Mouse (Mus musculus) limb, embryonic 10.5 days (tissue): ENCODE data around the gene Esyt2. TPM values are rescaled to one million over a fixed set of nuclear protein-coding genes. Genes with fewer than 3 reads are reported as not detected.
A peak's percentile ranks its signal among the peaks of the same experiment; 100 is the strongest.

Experiments used
- DNase-seq: peaks from one replicate; pipeline ENCODE4 v3.0.0-alpha.2; 2017; ENCODE audit warnings: low spot score
- H3K27ac ChIP-seq: fragments of 300-500 bp; sonication (generic); 2 replicates; pipeline ENCODE4 v1.5.1; 2016; ENCODE audit warnings: mild to moderate bottlenecking
- H3K27me3 ChIP-seq: fragments of 300-500 bp; sonication (generic); 2 replicates; pipeline ENCODE4 v1.6.1; 2016; ENCODE audit warnings: low read depth, mild to moderate bottlenecking; ENCODE audit not compliant: poor library complexity, severe bottlenecking
- H3K36me3 ChIP-seq: fragments of 300-500 bp; sonication (generic); 2 replicates; pipeline ENCODE4 v1.6.1; 2016; ENCODE audit warnings: mild to moderate bottlenecking, moderate library complexity
- H3K4me1 ChIP-seq: fragments of 300-500 bp; sonication (generic); 2 replicates; pipeline ENCODE4 v1.6.1; 2016
- H3K4me3 ChIP-seq: fragments of 300-500 bp; sonication (generic); 2 replicates; pipeline ENCODE4 v1.5.1; 2016; ENCODE audit warnings: mild to moderate bottlenecking, moderate library complexity
- H3K9me3 ChIP-seq: fragments of 300-500 bp; sonication (generic); replicated peaks from 2 replicates; pipeline ENCODE4 v1.6.1; 2016; ENCODE audit warnings: mild to moderate bottlenecking
- WGBS: fragments of 180-500 bp; shearing (Covaris S2); methylation state at CpG from one replicate; pipeline ENCODE4 v1.1.7; 2016; 5-methylcytosine and 5-hydroxymethylcytosine counted together
- polyA plus RNA-seq: library from polyadenylated mRNA; unstranded; fragments of >200 nt; fragmentation: Nextera tagmentation; extraction: Ambion mirVana; gene quantifications from 2 replicates; pipeline ENCODE4 v1.2.1, GENCODE M21; 2016

The Esyt2 gene
- polyA plus RNA-seq: 12.7 and 15.4 TPM in 2 replicates

- Histone ChIP-seq H3K27me3 (no peaks in the 10 kb centered on the region), H3K9me3 (no peaks in the 10 kb centered on the region), H3K27ac (peak within 1 kb of the TSS; percentile 95), H3K36me3 (no peaks in the 10 kb centered on the region), H3K4me1 (peaks cover 6% of the 10 kb centered on the region), H3K4me3 (peak within 1 kb of the TSS; percentile 96)
- peak; percentile 100 for DNase-seq
- WGBS: under 1% methylated on average over 68 of the region's 68 CpGs
These were observed at the start of gene Esyt2 for GRCm38 (mm10) chr12:116280653-116281364. TSS of gene Esyt2 (plus strand) at chr12:116281196.

- Histone ChIP-seq H3K4me1 (no peaks in the 10 kb centered on the region), H3K36me3 (0 out of 2 replicates have a peak, but pooled peaks cover 2% of the 10 kb centered on the region), H3K9me3 (no peaks in the 10 kb centered on the region), H3K4me3 (no peak overlapping the region), H3K27ac (no peak overlapping the region), H3K27me3 (no peaks in the 10 kb centered on the region)
- no peak for DNase-seq
- WGBS: 91% methylated on average over 12 of the region's 12 CpGs
These were observed 49.4 kb upstream of the Esyt2 start for GRCm38 (mm10) chr12:116231612-116232011.

- no peak for DNase-seq
- Histone ChIP-seq H3K27ac (no peak overlapping the region), H3K27me3 (no peaks in the 10 kb centered on the region), H3K36me3 (no peaks in the 10 kb centered on the region), H3K9me3 (no peaks in the 10 kb centered on the region), H3K4me3 (no peak overlapping the region), H3K4me1 (no peaks in the 10 kb centered on the region)
- WGBS: 84% methylated on average over 1 of the region's 1 CpGs
These were observed 48.9 kb upstream of the Esyt2 start for GRCm38 (mm10) chr12:116232061-116232460.

GRCm38 (mm10) chr12:116235356-116235755 is 45.6 kb upstream of the Esyt2 start:
- 82% methylated on average over 4 of the region's 4 CpGs for WGBS
- H3K27ac ChIP-seq: no peak overlapping the region
- H3K4me3 ChIP-seq: no peak overlapping the region
- no peaks in the 10 kb centered on the region for H3K36me3 ChIP-seq
- H3K9me3 ChIP-seq: no peaks in the 10 kb centered on the region
- H3K27me3 ChIP-seq: no peaks in the 10 kb centered on the region
- DNase-seq: no peak
- H3K4me1 ChIP-seq: no peaks in the 10 kb centered on the region

- no peak for DNase-seq
- 82% methylated on average over 3 of the region's 3 CpGs for WGBS
- no peaks in the 10 kb centered on the region for H3K9me3 ChIP-seq
These were observed 44.3 kb upstream of the Esyt2 start for GRCm38 (mm10) chr12:116236658-116237057.

GRCm38 (mm10) chr12:116238370-116238769 is 42.6 kb upstream of the Esyt2 start:
- H3K27ac ChIP-seq: no peak overlapping the region
- H3K27me3 ChIP-seq: no peaks in the 10 kb centered on the region
- H3K4me3 ChIP-seq: no peak overlapping the region
- H3K4me1 ChIP-seq: no peaks in the 10 kb centered on the region
- H3K9me3 ChIP-seq: no peaks in the 10 kb centered on the region
- H3K36me3 ChIP-seq: peaks cover 3% of the 10 kb centered on the region; the same call in 1 of the 2 replicates
- DNase-seq: no peak

More at GRCm38 (mm10) chr12:116236658-116237057, 44.3 kb upstream of the Esyt2 start:
- Histone ChIP-seq H3K4me1 (no peaks in the 10 kb centered on the region), H3K36me3 (peaks cover 3% of the 10 kb centered on the region; the same call in 1 of the 2 replicates), H3K27ac (no peak overlapping the region), H3K4me3 (no peak overlapping the region), H3K27me3 (no peaks in the 10 kb centered on the region)

GRCm38 (mm10) chr12:116238803-116239202 is 42.2 kb upstream of the Esyt2 start:
- Histone ChIP-seq H3K4me3 (no peak overlapping the region), H3K27me3 (no peaks in the 10 kb centered on the region), H3K27ac (no peak overlapping the region), H3K9me3 (no peaks in the 10 kb centered on the region), H3K4me1 (no peaks in the 10 kb centered on the region), H3K36me3 (peaks cover 3% of the 10 kb centered on the region; the same call in 1 of the 2 replicates)
- no peak for DNase-seq
- WGBS: 81% methylated on average over 3 of the region's 3 CpGs

- DNase-seq: no peak
- no peaks in the 10 kb centered on the region for H3K4me1 ChIP-seq
- H3K27me3 ChIP-seq: no peaks in the 10 kb centered on the region
- H3K27ac ChIP-seq: no peak overlapping the region
- no peak overlapping the region for H3K4me3 ChIP-seq
- no peaks in the 10 kb centered on the region for H3K9me3 ChIP-seq
- 81% methylated on average over 1 of the region's 1 CpGs for WGBS
- peaks cover 31% of the 10 kb centered on the region for H3K36me3 ChIP-seq
These were observed 36.4 kb upstream of the Esyt2 start for GRCm38 (mm10) chr12:116244601-116245000.

- H3K4me3 ChIP-seq: no peak overlapping the region
These were observed 26.3 kb upstream of the Esyt2 start for GRCm38 (mm10) chr12:116254652-116255051.

GRCm38 (mm10) chr12:116255636-116256035 is 25.4 kb upstream of the Esyt2 start:
- H3K27ac ChIP-seq: no peak overlapping the region
- H3K36me3 ChIP-seq: peaks cover 18% of the 10 kb centered on the region
- H3K9me3 ChIP-seq: no peaks in the 10 kb centered on the region
- no peak for DNase-seq
- 92% methylated on average over 11 of the region's 11 CpGs for WGBS
- no peaks in the 10 kb centered on the region for H3K4me1 ChIP-seq
- H3K4me3 ChIP-seq: no peak overlapping the region
- H3K27me3 ChIP-seq: no peaks in the 10 kb centered on the region

More at GRCm38 (mm10) chr12:116254652-116255051, 26.3 kb upstream of the Esyt2 start:
- Histone ChIP-seq H3K36me3 (peaks cover 18% of the 10 kb centered on the region), H3K27me3 (no peaks in the 10 kb centered on the region), H3K4me1 (no peaks in the 10 kb centered on the region), H3K9me3 (no peaks in the 10 kb centered on the region), H3K27ac (no peak overlapping the region)
- WGBS: 71% methylated on average over 8 of the region's 8 CpGs
- DNase-seq: no peak

- Histone ChIP-seq H3K4me1 (peaks cover 7% of the 10 kb centered on the region; the same call in 1 of the 2 replicates), H3K36me3 (peaks cover 13% of the 10 kb centered on the region), H3K27me3 (no peaks in the 10 kb centered on the region), H3K4me3 (no peak overlapping the region), H3K9me3 (no peaks in the 10 kb centered on the region), H3K27ac (no peak overlapping the region)
- WGBS: 94% methylated on average over 2 of the region's 2 CpGs
- no peak for DNase-seq
These were observed 22.7 kb upstream of the Esyt2 start for GRCm38 (mm10) chr12:116258321-116258720.

GRCm38 (mm10) chr12:116262555-116263341 is 18.2 kb upstream of the Esyt2 start, which contains the start of gene Wdr60:
TSS of gene Wdr60 (minus strand) at chr12:116263022.
- 4% methylated on average over 47 of the region's 47 CpGs for WGBS
- peak within 1 kb of the TSS; percentile 92 for H3K27ac ChIP-seq
- H3K4me3 ChIP-seq: peak within 1 kb of the TSS; percentile 75
- H3K4me1 ChIP-seq: peaks cover 7% of the 10 kb centered on the region; the same call in 1 of the 2 replicates
- no peaks in the 10 kb centered on the region for H3K9me3 ChIP-seq
- H3K36me3 ChIP-seq: no peaks in the 10 kb centered on the region
- no peaks in the 10 kb centered on the region for H3K27me3 ChIP-seq
- peak; percentile 90 for DNase-seq

GRCm38 (mm10) chr12:116264756-116265155 is 16.2 kb upstream of the Esyt2 start:
- Histone ChIP-seq H3K4me1 (peaks cover 7% of the 10 kb centered on the region; the same call in 1 of the 2 replicates), H3K27me3 (no peaks in the 10 kb centered on the region), H3K36me3 (no peaks in the 10 kb centered on the region), H3K4me3 (no peak overlapping the region), H3K27ac (no peak overlapping the region), H3K9me3 (no peaks in the 10 kb centered on the region)
- 90% methylated on average over 2 of the region's 2 CpGs for WGBS
- no peak for DNase-seq
